Mouse (Mus musculus) lung, postnatal 36 days (tissue): ENCODE measurements at regions not wholly inside any gene's neighbourhood (a gene's known extent, or its start where the extent isn't known, plus 50 kb on each side); places are given as distances from the start of the nearest gene placed in this dataset.
"Not testable (repeated sequence)": the region's sequence is repeated elsewhere in the genome, so short reads cannot be mapped to it uniquely, and the experiment has no call there.

Experiments
- DNase-seq: peaks from one replicate; pipeline ENCODE4 v3.0.0; 2022; ENCODE audit warnings: mixed read lengths

DNA sequence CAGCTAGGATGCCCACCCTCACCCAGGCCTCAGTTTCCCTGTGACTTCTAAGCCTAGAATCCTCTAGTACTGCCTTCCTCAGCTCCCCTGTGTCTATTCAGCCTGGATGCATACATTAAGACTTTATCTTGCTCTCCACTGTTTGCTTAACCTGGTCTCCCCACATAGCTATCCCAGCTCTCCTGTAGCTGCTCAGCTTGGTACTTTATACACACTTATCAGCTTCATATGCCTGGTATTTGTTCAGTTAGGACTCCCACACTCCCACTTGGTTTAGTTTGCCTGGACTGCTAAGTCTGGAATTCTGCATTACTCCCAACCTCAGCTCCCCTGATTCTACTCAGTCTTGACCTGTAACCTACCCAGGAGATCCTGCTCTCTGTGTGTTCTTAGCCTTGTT is 147.7 kb downstream of the Tmem121 start:
- DNase-seq, result no peak

DNA sequence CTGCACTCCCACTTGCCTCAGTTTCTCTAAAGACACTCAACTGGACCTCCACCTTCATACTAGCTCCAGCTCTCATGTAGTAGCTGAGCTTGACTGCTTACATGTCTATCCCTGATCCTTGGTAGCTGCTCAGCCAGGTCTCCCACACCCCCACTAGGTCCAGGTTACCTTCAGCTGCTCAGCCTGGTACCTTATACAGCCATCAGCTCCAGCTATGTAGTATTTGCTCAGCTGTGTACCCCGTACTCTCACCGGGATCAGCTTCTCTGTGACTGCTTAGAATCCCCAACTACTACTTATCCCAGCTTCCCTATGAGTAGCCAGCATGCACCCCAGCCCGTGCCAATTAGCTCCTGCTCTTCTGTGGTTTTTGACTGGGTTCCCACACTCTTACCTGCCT is 148.1 kb downstream of the Tmem121 start:
- not testable (repeated sequence) for DNase-seq

DNA sequence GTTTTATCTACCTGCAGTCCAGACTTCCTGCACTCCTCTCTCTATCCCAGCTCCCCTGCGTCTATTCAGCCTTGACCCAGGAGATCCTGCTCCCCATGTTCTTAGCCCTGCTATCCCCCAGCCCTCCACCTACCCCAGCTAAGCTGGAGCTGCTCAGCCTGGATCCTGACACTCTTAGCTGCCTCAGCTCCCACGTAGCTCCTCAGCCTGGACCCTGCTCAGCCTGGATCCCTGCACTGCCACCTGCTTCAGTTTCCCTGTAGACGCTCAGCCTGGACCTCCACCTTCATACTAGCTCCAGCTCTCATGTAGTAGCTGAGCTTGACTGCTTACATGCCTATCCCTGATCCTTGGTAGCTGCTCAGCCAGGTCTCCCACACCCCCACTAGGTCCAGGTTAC is 151.5 kb downstream of the Tmem121 start:
- no peak for DNase-seq

DNA sequence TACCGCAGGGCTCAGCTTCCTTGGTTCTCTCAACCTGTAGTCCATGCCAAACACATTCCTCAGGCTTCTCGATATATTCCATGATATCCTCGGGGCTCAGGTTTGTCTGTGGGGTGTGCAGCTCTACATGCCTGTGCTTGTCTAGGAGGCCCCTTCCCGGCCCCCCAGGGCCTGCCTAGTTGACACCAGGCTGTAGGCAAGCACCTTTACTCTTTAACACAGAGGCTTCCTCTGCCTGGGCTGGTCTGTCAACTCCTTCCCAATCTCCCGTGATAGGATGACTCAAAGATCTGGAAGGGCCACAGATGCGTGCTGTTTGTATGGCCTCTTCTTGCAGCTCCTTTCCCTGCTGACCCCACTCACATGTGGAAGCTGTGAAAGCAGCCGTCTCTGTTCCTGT is 150.4 kb upstream of the Adam6b start:
- DNase-seq, result no peak

DNA sequence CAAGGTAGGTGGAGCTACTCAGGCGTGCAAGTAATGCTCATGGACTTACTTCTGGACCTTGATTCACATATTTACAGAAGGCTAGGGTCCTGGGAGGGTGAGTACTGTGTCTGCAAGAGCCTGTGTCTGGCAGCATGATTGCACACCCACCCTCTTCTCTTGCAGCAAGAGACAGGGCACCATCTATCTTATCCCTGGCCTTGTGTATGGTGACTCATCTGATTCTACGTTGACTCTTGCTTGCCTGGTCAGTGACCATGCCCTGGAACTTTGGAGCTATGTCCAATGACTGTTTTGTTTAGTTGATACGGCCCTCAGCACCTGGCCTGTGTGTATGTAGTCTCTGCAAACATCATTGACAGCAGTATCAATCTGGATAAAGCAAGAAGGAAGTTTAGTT is 148.3 kb upstream of the Adam6b start:
- no peak for DNase-seq

DNA sequence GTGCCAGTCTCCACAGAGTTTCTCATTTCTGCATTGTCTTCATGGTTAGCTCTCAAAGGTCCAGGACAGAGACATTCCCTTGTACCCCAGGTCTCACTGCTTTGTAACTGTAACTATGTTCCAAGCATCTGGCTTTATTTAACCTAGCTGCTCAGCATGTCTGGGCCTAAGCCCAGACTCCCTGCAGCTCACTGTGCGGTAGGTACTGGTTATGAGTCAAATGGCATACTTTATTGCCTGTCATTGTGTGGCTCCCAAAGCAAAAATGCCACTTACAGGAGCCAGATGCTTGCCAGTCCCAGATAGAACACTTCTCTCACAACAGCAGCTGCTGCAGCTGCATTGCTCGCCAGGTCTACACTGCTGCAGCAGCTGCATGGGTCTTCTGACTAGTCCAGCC is 134.2 kb upstream of the Adam6b start:
- no peak for DNase-seq

DNA sequence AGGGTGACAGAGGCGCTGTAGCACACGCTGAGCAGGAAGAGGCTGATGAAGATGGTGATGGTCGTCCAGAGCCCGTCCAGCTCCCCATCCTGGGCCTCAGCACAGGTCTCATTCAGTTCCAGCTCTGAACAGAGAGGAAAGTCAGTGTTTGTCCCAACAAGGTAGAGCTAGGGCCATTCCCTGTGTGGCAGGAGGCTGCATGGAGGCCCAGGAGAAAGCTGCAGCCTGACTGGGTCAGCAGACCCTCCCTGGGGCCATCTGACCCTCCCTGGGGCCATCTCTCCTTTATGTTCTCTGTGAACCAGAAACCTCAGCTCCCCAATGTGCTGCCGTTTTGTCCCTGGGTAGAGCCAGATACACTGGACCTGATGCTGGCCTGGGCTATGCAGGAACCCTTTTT is 131.2 kb upstream of the Adam6b start:
- DNase-seq, result no peak

DNA sequence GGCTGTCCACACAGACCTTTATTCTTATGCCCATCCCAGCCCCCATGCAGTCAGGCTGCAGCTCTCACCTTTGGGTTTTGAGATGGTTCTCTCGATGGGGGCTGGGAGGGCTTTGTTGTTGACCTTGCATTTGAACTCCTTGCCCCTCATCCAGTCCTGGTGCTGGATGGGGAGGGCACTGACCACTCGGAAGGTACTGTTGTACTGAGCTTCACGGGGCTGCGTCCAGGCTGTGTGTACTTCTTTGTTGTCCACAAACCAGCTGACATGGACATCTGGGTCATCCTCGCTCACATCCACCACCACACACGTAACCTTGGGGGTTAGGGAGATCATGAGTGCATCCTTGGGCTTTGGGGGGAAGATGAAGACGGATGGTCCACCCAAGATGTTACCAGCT is 129.3 kb upstream of the Adam6b start:
- no peak for DNase-seq

DNA sequence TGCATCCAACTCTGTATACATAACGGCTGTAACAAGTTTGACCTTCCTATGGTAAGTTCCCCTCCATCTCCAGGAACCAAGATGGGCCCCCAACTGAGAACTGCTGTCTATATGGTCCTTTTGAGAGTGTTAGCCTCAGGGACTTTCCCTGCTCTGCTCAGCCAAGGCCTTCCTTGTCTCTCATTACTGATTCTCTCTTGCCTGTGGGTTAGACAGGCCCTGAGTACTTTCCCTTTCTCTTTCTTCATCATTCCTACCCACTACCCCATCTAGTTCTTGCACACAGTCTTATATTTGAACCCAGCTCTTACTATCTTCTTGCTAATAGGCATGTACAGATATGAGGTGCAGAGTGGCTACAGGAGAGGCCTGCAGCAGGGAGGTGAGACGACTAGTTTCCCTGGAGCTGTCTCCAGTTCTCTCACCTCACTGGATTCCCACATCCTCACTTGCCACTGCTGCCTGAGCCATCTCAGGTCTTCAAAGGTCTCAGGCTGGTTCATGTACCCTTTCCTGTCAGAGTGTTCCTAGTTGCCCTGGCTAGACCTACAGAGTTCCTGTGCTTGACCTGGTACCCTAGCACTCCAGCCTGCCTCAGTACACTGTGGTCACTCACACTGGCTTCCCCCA is 126.8 kb upstream of the Adam6b start:
- DNase-seq, result no peak

DNA sequence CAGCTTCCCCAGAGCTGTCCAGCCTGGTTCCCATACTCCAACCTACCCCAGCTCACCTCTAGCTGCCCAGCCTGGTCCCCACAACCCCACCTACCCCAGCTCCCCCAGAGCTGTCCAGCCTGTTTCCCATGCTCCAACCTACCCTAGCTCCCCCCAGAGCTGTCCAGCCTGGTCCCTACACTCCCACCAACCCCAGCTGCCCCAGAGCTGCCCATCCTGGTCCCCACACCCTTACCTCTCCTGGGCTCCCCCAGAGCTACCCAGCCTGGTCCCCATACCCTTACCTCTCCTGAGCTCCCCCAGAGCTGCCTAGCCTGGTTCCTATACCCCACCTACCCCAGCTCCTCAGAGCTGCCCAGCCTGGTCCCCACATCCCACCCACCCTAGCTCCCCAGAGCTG is 125.3 kb upstream of the Adam6b start:
- DNase-seq, result no peak

DNA sequence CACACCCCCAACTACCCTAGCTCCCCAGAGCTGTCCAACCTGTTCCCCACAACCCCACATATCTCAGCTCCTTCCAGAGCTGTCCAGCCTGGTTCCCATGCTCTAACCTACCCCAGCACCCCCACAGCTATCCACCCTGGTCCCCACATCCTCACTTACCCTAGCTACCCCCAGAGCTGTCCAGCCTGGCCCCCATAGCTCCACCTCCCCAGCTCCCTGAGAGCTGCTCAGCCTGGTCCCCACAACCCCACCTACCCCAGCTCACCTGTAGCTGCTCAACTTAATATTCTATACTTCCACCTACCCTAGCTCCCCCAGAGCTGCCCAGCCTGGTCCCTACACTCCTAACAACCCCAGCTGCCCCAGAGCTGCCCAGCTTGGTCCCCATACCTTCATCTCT is 124.9 kb upstream of the Adam6b start:
- no peak for DNase-seq

DNA sequence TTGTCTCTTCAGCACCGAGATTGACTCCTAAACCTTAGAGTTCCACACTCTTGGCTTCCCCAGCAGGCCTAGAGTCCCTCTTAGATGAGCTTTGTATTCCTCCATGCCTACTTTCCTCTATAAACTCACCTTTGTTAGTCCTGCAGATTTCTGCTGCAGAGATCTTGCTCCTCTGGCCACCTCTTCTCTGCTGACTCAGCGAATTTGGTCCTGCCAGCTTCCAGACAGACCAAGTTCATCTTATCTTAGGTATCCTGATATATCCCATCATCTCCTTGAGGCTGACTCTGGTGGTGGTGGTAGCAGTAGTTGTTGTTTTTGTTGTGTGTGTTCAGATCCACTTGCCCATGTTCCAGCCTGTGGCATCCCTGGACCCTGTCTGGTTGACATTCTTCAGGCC is 123.5 kb upstream of the Adam6b start:
- no peak for DNase-seq

DNA sequence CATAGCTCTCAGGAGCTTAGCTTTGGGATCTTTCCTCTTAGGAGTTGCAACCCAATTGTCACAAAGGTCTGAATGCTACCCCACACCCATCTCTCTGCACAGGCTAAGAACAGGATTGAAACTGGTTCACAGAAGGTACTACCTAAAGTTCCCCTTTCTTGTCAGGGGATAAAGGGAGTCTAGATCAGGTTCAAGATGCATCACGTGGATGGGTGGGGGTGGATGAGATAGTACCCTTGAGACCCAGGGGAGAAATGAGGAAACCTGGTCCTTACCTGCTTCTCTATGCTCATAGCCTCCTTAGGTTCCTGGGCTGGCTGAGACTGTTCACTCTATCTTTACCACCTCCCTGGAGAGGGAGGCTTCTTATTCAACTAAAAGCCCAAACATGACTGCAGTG is 122.9 kb upstream of the Adam6b start:
- peak; percentile 5 for DNase-seq

DNA sequence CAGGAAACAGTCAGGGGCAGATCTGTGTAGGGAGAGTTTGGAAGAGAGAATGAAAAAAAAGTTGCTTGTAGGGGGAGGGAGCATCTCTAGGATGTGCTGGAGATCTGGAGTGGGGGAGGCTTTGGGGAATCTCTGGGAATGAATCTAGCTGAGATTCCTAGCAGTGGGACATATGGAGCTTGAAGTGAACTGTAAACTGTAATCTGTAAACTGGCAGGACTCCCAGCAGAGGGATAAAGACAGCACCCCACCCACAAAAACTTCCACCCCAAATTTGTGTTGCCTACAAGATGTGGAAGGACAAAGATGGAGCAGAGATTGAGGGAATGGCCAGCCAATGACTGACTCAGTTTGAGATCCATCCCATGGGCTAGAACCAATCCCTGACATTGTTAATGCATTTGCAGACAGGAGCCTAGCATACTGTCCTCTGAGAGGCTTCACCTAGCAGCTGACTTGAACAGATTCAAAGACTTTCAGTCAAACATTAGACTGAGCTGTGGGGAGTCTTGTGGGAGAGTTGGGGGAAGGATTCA is 87.7 kb upstream of the Adam6b start:
- no peak for DNase-seq

DNA sequence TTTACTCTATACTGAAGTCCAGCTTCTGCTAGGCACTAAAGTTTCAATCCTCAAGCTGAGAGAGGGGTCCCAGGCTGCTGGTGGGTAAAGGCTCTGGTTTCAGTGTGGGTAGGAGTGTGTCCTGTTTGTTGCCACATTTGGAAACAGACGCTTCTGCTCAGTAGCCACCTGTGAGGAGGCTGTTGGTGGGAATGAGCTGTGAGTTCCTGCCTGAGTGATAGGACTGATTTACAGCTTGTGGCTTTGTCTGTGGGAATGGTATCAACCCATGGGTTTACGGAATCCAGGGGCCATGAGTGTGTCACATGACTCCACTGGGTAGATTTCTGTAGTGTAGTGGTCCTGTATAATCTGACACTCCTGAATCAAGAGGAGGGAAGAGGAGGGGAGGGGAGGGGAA is 86.5 kb upstream of the Adam6b start:
- no peak for DNase-seq

DNA sequence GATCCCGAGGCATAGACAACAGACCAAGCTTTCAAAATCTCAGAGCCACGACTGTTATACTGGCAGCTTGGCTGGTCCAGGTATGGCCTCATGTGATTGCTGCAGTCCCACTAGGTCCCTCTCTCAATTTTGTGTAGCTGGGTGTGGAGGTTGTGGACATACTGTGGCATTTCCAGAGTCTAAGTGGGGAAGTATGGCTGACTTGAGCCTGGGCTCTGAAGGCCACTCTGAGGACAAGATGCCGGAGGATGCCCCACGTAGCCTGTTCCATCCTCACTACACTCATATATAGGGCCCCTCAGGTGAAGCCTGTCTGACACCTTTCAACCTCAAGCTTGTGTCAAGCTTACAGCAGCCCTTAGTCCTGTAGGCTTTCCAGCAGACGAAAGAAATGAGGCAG is 78.2 kb upstream of the Adam6b start:
- DNase-seq, result no peak

DNA sequence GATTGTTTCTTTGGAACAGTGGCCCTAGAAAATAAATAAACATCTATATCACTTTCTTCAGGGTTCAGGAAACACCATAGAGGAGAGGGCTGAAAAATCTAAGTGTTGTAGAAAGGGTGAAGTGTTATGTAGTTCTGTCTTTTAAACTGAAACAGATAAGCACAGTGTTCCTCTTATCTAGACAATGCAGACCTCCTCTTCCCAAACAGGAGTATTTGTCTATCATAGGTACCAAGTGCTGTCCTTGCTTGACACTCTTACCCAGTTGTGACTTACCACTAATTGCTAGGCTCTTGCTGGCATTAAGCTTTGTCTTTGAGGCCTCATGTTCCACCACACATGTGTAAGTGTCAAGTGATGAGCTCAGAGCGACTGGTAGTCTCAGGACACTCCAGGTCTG is 75.3 kb upstream of the Adam6b start:
- DNase-seq, result no peak

DNA sequence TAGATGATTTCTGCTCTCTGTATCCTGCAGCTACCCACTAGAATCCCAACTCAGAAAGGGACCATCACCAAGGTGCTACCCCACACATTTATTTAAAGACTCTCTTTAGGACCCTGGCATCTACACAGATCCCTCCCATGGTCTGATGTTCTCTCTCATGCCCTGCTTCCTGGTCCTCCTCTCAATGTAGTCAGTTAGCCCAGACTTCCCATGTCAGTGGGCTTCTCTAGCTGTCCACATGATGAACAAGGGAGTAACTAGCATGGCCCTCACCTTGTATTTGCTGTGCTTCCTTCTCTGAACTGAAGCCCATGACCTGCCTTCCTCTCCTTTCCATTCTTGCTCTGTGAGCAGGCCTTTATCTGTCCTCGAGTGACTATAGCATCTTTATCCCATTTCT is 71.8 kb upstream of the Adam6b start:
- no peak for DNase-seq

DNA sequence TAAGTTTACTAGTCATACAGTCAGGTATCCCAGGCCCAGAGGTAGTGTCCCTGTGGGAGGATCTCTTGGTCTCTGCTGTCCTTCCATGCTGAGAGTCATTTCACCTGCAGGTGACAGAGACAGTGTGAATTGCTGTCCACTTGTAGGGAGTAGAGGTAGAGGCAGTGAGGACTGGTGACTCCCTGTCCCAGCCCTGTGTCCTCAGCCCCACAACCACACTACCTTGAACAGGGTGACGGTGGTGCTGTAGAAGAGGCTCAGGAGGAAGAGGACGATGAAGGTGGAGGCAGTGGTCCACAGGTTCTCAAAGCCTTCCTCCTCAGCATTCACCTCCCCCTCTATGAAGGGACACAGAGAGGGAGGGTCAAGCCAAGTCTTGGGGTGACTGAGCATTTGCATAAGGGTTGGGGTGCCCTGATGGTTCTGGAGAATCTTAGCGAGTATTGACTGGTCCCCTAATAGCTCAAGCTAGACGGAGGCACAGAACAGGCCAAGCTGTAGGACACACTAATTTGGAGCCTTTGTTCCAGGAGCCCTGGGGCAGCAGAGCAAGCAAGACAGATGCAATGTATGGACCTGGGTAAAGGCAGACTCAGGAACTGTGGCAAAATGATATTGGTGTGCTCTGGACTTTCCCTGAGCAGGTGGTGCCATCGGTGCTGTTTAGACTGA is 70.4 kb upstream of the Adam6b start:
- no peak for DNase-seq

DNA sequence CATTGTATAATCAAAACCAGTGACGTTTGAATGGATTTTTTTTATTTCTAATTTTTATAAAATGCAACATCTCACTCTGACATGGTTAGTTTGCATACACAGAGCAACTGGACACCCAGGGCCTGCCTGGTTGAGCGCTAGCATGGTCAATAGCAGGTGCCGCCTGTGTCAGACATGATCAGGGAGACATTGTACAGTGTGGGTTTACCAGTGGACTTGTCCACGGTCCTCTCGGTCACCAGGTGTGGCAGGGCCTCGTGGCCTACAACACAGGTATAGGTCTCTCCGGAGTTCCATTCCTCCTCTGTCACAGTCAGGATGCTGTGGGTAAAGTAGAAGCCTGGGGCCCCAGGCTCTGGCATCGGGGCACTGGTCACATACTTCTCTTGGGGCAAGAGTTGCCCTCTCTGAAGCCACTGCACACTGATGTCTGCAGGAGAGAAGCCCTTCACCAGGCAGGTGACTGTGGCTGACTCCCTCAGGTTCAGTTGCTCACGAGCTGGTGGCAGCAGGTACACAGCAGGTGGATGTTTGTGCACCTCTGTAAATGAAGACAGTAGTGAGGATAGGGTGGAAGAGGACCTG is 68.5 kb upstream of the Adam6b start:
- DNase-seq, result no peak

DNA sequence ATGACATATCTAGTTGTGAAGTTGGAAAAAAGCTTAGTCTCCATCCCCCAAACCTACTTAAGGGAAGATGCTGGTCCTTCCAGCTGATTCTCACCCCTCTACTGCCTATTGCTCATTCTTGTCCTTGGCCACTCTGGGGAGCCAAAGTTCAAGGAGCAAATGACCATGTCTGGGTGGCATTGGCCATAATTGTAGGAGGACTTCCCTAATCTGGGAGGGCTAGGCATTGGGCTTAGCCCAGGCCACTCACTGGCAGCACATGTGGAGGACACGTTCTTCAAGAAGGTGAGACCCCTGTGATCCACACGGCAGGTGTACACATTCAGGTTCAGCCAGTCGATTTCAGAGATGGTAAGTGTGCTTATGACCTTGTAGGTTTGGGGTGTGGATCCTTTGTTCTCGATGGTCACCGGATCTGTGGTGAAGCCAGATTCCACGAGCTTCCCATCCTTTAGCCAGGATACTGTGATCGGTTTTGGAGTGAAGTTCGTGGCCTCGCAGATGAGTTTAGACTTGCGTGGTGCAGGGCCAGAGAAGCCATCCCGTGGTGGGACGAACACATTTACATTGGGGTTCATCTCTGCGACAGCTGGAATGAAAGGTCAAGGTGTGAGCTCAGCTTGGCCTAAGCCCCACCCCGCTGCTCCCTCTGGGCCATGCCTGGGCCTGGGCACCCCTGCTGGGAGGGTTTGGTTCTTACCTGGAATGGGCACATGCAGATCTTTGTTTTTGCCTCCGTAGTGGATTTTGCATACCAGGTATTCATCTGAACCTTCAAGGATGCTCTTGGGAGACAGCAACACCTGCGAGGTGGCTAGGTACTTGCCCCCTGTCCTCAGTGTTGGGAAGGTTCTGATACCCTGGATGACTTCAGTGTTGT is 67.4 kb upstream of the Adam6b start:
- DNase-seq, result no peak

DNA sequence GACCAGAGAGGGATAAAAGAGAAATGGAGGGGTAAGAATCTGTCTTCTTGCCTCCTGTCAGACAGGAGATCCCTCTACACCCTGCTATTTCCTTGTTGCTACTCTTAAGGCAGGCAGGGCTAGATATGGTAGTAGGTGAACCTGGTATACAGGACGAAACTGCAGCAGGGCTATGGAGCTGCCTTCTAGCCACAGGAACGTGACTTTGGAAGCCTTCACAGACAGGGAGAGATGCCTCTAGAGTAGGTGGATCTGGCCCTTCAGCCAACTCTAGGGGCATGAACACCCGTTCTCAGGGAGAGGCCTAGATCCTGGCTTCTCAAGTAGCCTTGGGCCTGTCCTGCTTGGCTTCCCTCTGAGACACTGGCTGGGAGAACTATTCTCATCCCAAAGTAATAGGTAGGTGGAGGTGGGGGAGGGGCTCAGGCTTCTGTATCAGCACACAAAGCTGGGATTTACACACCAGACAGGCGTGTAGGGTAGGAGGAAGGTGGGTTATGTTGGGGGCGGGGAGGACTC is 66.5 kb upstream of the Adam6b start:
- no peak for DNase-seq
